Mouse (Mus musculus) lung, postnatal 10 days (tissue): Measurements from ENCODE around the gene Nutm1.
"Not testable (repeated sequence)": the region's sequence is repeated elsewhere in the genome, so short reads cannot be mapped to it uniquely, and the experiment has no call there.

ENCODE experiments used
- DNase-seq: peaks from one replicate; pipeline ENCODE4 v3.0.0; 2021

Nutm1 gene

GRCm38 (mm10) chr2:112259241-112259962 is at the start of gene Nutm1:
Gene Nutm1 (minus strand): TSS chr2:112259291.
- DNase-seq: peak; percentile 30

GRCm38 (mm10) chr2:112308671-112309070 is 49.6 kb upstream of the Nutm1 start:
- DNase-seq: peak; percentile 3

GRCm38 (mm10) chr2:112298221-112298620 is 39.1 kb upstream of the Nutm1 start:
- no peak for DNase-seq

- DNase-seq: no peak
These were observed 37.1 kb upstream of the Nutm1 start for GRCm38 (mm10) chr2:112296211-112296610.

GRCm38 (mm10) chr2:112292823-112293222 is 33.7 kb upstream of the Nutm1 start:
- no peak for DNase-seq

- no peak for DNase-seq
These were observed 30.4 kb upstream of the Nutm1 start for GRCm38 (mm10) chr2:112289507-112289906.

- DNase-seq: no peak
These were observed 28.0 kb upstream of the Nutm1 start for GRCm38 (mm10) chr2:112287059-112287458.

GRCm38 (mm10) chr2:112286062-112286461 is 27.0 kb upstream of the Nutm1 start:
- DNase-seq: not testable (repeated sequence)

GRCm38 (mm10) chr2:112285031-112285390 is 25.9 kb upstream of the Nutm1 start:
- no peak for DNase-seq

- DNase-seq: peak; percentile 79
These were observed 25.4 kb upstream of the Nutm1 start for GRCm38 (mm10) chr2:112284363-112285030.

- no peak for DNase-seq
These were observed 23.8 kb upstream of the Nutm1 start for GRCm38 (mm10) chr2:112282846-112283245.

GRCm38 (mm10) chr2:112276870-112277269 is 17.8 kb upstream of the Nutm1 start:
- DNase-seq: no peak

GRCm38 (mm10) chr2:112273474-112273873 is 14.4 kb upstream of the Nutm1 start:
- no peak for DNase-seq

- no peak for DNase-seq
These were observed 13.8 kb upstream of the Nutm1 start for GRCm38 (mm10) chr2:112272909-112273308.

- DNase-seq: no peak
These were observed 10.9 kb upstream of the Nutm1 start for GRCm38 (mm10) chr2:112270011-112270410.

GRCm38 (mm10) chr2:112267547-112268269 is 8.6 kb upstream of the Nutm1 start:
- DNase-seq: no peak

GRCm38 (mm10) chr2:112266780-112267179 is 7.7 kb upstream of the Nutm1 start:
- no peak for DNase-seq

- DNase-seq: peak; percentile 73
These were observed 7.1 kb upstream of the Nutm1 start, which contains the start of gene Gm21985 for GRCm38 (mm10) chr2:112266242-112266592. Gene Gm21985 (plus strand): TSS chr2:112266314.

GRCm38 (mm10) chr2:112265448-112266241 is 6.6 kb upstream of the Nutm1 start, which contains the start of gene Slc12a6:
Gene Slc12a6 (plus strand): TSS chr2:112265825.
- peak; percentile 95 for DNase-seq

GRCm38 (mm10) chr2:112264364-112264763 is 5.3 kb upstream of the Nutm1 start:
- no peak for DNase-seq

- no peak for DNase-seq
These were observed 3.7 kb upstream of the Nutm1 start for GRCm38 (mm10) chr2:112262779-112263295.
